Mouse (Mus musculus): ENCODE data around the gene Mup10. TPM values are rescaled to one million over a fixed set of nuclear protein-coding genes. Genes with fewer than 3 reads are reported as not detected.

The Mup10 gene
- total RNA-seq (2023) = not detected in 4 replicates

DNA sequence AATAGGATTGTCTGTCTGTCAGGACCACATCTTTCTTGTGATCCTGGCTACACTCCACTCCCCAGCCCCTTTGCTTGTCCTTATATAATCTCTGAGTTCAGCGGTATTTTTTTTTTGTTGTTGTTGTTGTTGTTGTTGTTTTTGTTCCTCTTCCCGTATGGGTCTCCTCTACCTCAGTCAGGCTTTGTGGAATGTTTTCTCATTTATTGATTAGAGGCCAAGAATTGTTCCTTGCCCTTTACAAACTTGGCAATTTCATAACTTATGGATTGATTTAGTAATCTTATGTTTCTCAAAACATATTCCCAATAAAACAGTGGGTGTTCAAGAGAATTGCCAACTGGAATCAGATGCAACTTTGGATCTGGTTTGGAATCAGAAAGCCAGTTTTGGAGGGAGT, at the start of gene Mup10:
TSS of gene Mup10 (minus strand) at position 101 of the 400 bp plus-strand sequence.

Other genes with a start within 250 kb of the Mup10 start
- not detected in 4 replicates for gene Mup9, start 160.2 kb downstream of the Mup10 start, total RNA-seq (2023)
- gene Mup1, start 80.2 kb downstream of the Mup10 start, total RNA-seq (2023) = not detected in 4 replicates
- gene Mup11, start 80.2 kb upstream of the Mup10 start, total RNA-seq (2023) = not detected in 4 replicates
- not detected in 4 replicates for gene Mup12, start 159.1 kb upstream of the Mup10 start, total RNA-seq (2023)
- not detected in 4 replicates for gene Mup22, start 239.3 kb upstream of the Mup10 start, total RNA-seq (2023)

All from B cell, adult 62 days (primary cell).